Mouse (Mus musculus) limb, embryonic 14.5 days (tissue): Measurements from ENCODE around the gene Gmfg. TPM values are rescaled to one million over a fixed set of nuclear protein-coding genes. Genes with fewer than 3 reads are reported as not detected.
A peak's percentile ranks its signal among the peaks of the same experiment; 100 is the strongest.

Experiments used
- ATAC-seq: fragments of 200-750 bp; cut with Nextera tagmentation; 2 replicates; pipeline ENCODE4 v1.8.0; 2017; ENCODE audit warnings: low read depth, moderate number of reproducible peaks, moderate TSS enrichment; ENCODE audit not compliant: low FRiP score
- DNase-seq: peaks from one replicate; pipeline ENCODE4 v3.0.0-alpha.2; 2015; ENCODE audit warnings: low spot score
- H3K27ac ChIP-seq: fragments of 300-500 bp; sonication (generic); replicated peaks from 2 replicates; pipeline ENCODE4 v1.5.1; 2014; ENCODE audit warnings: low read depth, mild to moderate bottlenecking, low read length, moderate library complexity, mixed read lengths
- H3K27me3 ChIP-seq: fragments of 300-500 bp; sonication (generic); 2 replicates; pipeline ENCODE4 v1.6.1; 2014; ENCODE audit warnings: low read length, mixed read lengths; ENCODE audit not compliant: control insufficient read depth, insufficient read depth
- H3K36me3 ChIP-seq: fragments of 300-500 bp; sonication (generic); 2 replicates; pipeline ENCODE4 v1.6.1; 2014; ENCODE audit warnings: mild to moderate bottlenecking, low read length, moderate library complexity, mixed read lengths; ENCODE audit not compliant: control insufficient read depth, insufficient read depth
- H3K4me1 ChIP-seq: fragments of 300-500 bp; sonication (generic); 2 replicates; pipeline ENCODE4 v1.6.1; 2014; ENCODE audit warnings: antibody characterized with exemption, low read length, mixed read lengths; ENCODE audit not compliant: control insufficient read depth, insufficient read depth
- H3K4me2 ChIP-seq: fragments of 300-500 bp; sonication (generic); replicated peaks from 2 replicates; pipeline ENCODE4 v1.6.1; 2014; ENCODE audit warnings: low read depth, mild to moderate bottlenecking, low read length, moderate library complexity; ENCODE audit not compliant: severe bottlenecking
- H3K4me3 ChIP-seq: fragments of 300-500 bp; sonication (generic); replicated peaks from 2 replicates; pipeline ENCODE4 v1.5.1; 2014; ENCODE audit warnings: low read length
- H3K9ac ChIP-seq: fragments of 300-500 bp; sonication (generic); 2 replicates; pipeline ENCODE4 v1.6.1; 2014; ENCODE audit warnings: mild to moderate bottlenecking, low read depth, low read length, moderate library complexity; ENCODE audit not compliant: severe bottlenecking
- H3K9me3 ChIP-seq: fragments of 300-500 bp; sonication (generic); 2 replicates; pipeline ENCODE4 v1.6.1; 2016; ENCODE audit warnings: low read length; ENCODE audit not compliant: control insufficient read depth
- POLR2A ChIP-seq: fragments of 200-500 bp; IDR thresholded peaks from 2 replicates; pipeline ENCODE4 v1.8.0; 2012; ENCODE audit warnings: inconsistent platforms, mild to moderate bottlenecking, moderate library complexity, borderline replicate concordance; ENCODE audit not compliant: insufficient read depth, insufficient read length; ENCODE audit errors: extremely low read depth
- WGBS: fragments of 180-500 bp; shearing (Covaris S2); extraction: QIAGEN DNeasy Blood & Tissue Kit; methylation state at CpG from one replicate; pipeline ENCODE4 v1.1.7; 2014; 5-methylcytosine and 5-hydroxymethylcytosine counted together
- polyA plus RNA-seq, 2 experiments: library from polyadenylated mRNA; depleted of rRNA in 1 of 2; stranded (reverse) in 1 of 2; unstranded in 1 of 2; fragments of >200 nt; fragmentation: Nextera tagmentation in 1 of 2; extraction: Ambion mirVana in 1 of 2; gene quantifications; 2 replicates each; pipeline versions ENCODE4 v1.2.1 to v1.2.3; 2012 to 2014

Gmfg gene
- polyA plus RNA-seq, 2 experiments = 12.7 to 19.4 TPM

- H3K4me2 ChIP-seq = no peak overlapping the region
- H3K9me3 ChIP-seq = no peaks in the 10 kb centered on the region
- DNase-seq = no peak
- H3K27ac ChIP-seq = no peak overlapping the region
- TF ChIP-seq POLR2A = no peak
- 16% methylated on average over 12 of the region's 12 CpGs for WGBS
- H3K36me3 ChIP-seq = no peaks in the 10 kb centered on the region
- no peak overlapping the region for H3K9ac ChIP-seq
- no peaks in the 10 kb centered on the region for H3K27me3 ChIP-seq
- no peak for ATAC-seq
- H3K4me3 ChIP-seq = no peak overlapping the region
- H3K4me1 ChIP-seq = no peaks in the 10 kb centered on the region; the same call in 1 of the 2 replicates
Observed at GRCm38 (mm10) chr7:28447101-28447830, 10.0 kb downstream of the Gmfg start.

GRCm38 (mm10) chr7:28447865-28448820 lies 10.9 kb downstream of the Gmfg start:
- DNase-seq = no peak
- Histone ChIP-seq H3K9ac (no peak overlapping the region), H3K27ac (no peak overlapping the region), H3K4me3 (no peak overlapping the region), H3K9me3 (no peaks in the 10 kb centered on the region), H3K36me3 (no peaks in the 10 kb centered on the region), H3K4me2 (no peak overlapping the region), H3K4me1 (peaks cover 7% of the 10 kb centered on the region), H3K27me3 (no peaks in the 10 kb centered on the region)
- TF ChIP-seq POLR2A = no peak
- 62% methylated on average over 13 of the region's 13 CpGs for WGBS
- no peak for ATAC-seq

- ATAC-seq (peak; percentile 74), DNase-seq (no peak)
- Histone ChIP-seq H3K4me3 (peak within 1 kb of the TSS; percentile 73), H3K27ac (peak within 1 kb of the TSS; percentile 33; the same call in 1 of the 2 replicates), H3K27me3 (no peaks in the 10 kb centered on the region), H3K4me1 (peaks cover 8% of the 10 kb centered on the region), H3K9me3 (no peaks in the 10 kb centered on the region), H3K4me2 (peak within 1 kb of the TSS; percentile 92), H3K36me3 (peaks cover 5% of the 10 kb centered on the region), H3K9ac (peak within 1 kb of the TSS; percentile 83)
- WGBS = 1% methylated on average over 16 of the region's 97 CpGs
- no peak for TF ChIP-seq POLR2A
Observed at GRCm38 (mm10) chr7:28451531-28452360, 14.5 kb downstream of the Gmfg start, which contains the start of gene Lrfn1. Gene Lrfn1 (plus strand): TSS chr7:28451980.

GRCm38 (mm10) chr7:28452361-28453005 lies 15.2 kb downstream of the Gmfg start:
- WGBS = 4% methylated on average over 17 of the region's 24 CpGs
- H3K36me3 ChIP-seq = peaks cover 11% of the 10 kb centered on the region
- no peak for TF ChIP-seq POLR2A

More at GRCm38 (mm10) chr7:28452361-28453005, 15.2 kb downstream of the Gmfg start:
- ATAC-seq = 0 out of 2 replicates have a peak, but pooled peaks have one; percentile 21
- peak overlapping the region; percentile 33; the same call in 1 of the 2 replicates for H3K27ac ChIP-seq
- peak overlapping the region; percentile 73 for H3K4me3 ChIP-seq
- peak overlapping the region; percentile 83 for H3K9ac ChIP-seq
- peaks cover 8% of the 10 kb centered on the region for H3K4me1 ChIP-seq
- H3K9me3 ChIP-seq = no peaks in the 10 kb centered on the region
- no peak for DNase-seq
- H3K27me3 ChIP-seq = no peaks in the 10 kb centered on the region
- H3K4me2 ChIP-seq = peak overlapping the region; percentile 92
